Mouse (Mus musculus): ENCODE measurements around the gene Ugt1a7c. TPM values are rescaled to one million over a fixed set of nuclear protein-coding genes. Genes with fewer than 3 reads are reported as not detected.

Gene Ugt1a7c
- total and polyA plus RNA-seq, 2 experiments from 2014 or later, result 1.3 to 2.1 TPM

DNA sequence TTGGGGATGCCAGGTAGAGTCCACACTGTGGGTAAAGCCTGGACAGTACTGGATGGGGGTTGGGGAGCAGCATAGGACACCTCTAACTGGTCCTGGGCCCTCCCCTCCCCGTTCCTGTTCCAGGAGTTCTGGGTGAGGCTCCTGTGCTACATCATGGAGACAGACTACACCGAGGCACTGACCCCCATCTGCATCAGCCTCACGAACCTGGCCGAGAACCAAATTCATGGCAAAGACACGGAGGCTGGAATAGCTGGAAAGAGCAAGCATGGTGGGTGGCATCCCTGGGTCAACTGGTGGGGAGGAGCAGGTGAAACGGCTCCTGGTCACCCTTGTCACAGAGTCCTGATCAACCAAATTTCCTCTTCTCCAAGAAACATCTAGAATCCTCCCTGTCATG lies 143.9 kb downstream of the Ugt1a7c start:
- no peak overlapping the region for H3K27ac ChIP-seq
- H3K9me3 ChIP-seq (ENCODE audit: low read length), result peaks cover 97% of the 10 kb centered on the region
- no peaks in the 10 kb centered on the region for H3K4me1 ChIP-seq (ENCODE audit: insufficient read depth, low read length)
- H3K9ac ChIP-seq (replicated peaks; ENCODE audit: low read length), result no peak overlapping the region
- ATAC-seq, result 0 out of 2 replicates have a peak, but pooled peaks have one; percentile 10
- H3K36me3 ChIP-seq (ENCODE audit: insufficient read depth, low read length), result no peaks in the 10 kb centered on the region
- H3K4me2 ChIP-seq (ENCODE audit: low read depth, low read length), result no peak overlapping the region
- 75% methylated on average over 6 of the region's 6 CpGs for WGBS
- TF ChIP-seq CTCF (IDR thresholded peaks at IDR 0.05; ENCODE audit: low read depth), result no peak
- no peak overlapping the region for H3K4me3 ChIP-seq (ENCODE audit: low read length)
- no peaks in the 10 kb centered on the region for H3K27me3 ChIP-seq (ENCODE audit: insufficient read depth, low read length)
- no peak for DNase-seq (ENCODE audit: low spot score)

DNA sequence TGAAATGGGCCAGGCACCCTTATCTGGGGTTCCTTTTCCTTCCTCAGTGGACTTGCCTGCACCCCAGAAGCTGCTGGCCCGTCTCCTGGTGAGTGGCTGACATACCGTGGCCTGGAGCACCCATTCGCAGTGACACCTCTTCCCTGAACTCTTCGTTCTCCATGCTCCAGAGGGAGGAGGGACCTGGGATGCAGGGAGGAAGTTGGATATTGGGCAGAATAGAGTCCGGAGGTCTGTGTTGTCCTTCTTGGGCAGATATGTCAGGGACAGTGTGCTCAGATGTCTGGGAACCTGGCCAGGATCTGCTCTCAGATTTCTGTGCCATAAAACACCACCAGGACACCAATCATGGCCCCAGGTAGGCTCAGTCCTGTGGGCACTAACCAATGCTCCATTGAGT lies 145.2 kb downstream of the Ugt1a7c start:
- no peaks in the 10 kb centered on the region for H3K27me3 ChIP-seq (ENCODE audit: insufficient read depth, low read length)
- TF ChIP-seq CTCF (IDR thresholded peaks at IDR 0.05; ENCODE audit: low read depth), result no peak

DNA sequence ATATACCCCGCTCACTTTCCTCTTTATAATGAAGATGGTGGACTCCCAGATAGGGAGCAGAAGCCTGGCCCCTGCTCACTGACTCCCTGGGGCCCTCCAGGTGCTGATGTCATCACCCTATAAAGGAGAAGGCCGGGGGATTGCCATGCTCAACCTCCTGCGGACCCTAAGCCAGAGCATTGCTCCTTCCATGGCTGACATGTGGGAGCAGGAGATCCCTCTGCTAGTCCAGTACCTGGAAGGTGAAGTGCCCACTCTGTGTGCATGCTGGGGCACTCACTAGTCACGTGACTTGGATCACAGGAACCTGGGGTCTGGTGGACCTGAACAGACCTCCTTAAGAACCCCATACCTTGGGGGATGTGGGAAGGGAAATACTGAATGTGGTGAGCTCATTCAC lies 145.7 kb downstream of the Ugt1a7c start:
- ATAC-seq (no peak), DNase-seq (ENCODE audit: low spot score) (no peak)
- Histone ChIP-seq H3K4me1 (ENCODE audit: insufficient read depth, low read length) (no peaks in the 10 kb centered on the region), H3K9ac (replicated peaks; ENCODE audit: low read length) (no peak overlapping the region), H3K27me3 (ENCODE audit: insufficient read depth, low read length) (no peaks in the 10 kb centered on the region), H3K4me2 (ENCODE audit: low read depth, low read length) (no peak overlapping the region), H3K27ac (no peak overlapping the region), H3K9me3 (ENCODE audit: low read length) (peaks cover 97% of the 10 kb centered on the region), H3K36me3 (ENCODE audit: insufficient read depth, low read length) (no peaks in the 10 kb centered on the region), H3K4me3 (ENCODE audit: low read length) (no peak overlapping the region)
- 71% methylated on average over 4 of the region's 4 CpGs for WGBS
- TF ChIP-seq CTCF (IDR thresholded peaks at IDR 0.05; ENCODE audit: low read depth), result no peak

More for the DNA sequence above, 145.2 kb downstream of the Ugt1a7c start:
- H3K36me3 ChIP-seq (ENCODE audit: insufficient read depth, low read length), result no peaks in the 10 kb centered on the region
- WGBS, result 75% methylated on average over 5 of the region's 5 CpGs
- no peak overlapping the region for H3K4me3 ChIP-seq (ENCODE audit: low read length)
- H3K9ac ChIP-seq (replicated peaks; ENCODE audit: low read length), result no peak overlapping the region
- no peaks in the 10 kb centered on the region for H3K4me1 ChIP-seq (ENCODE audit: insufficient read depth, low read length)
- no peak for DNase-seq (ENCODE audit: low spot score)
- H3K4me2 ChIP-seq (ENCODE audit: low read depth, low read length), result no peak overlapping the region
- H3K9me3 ChIP-seq (ENCODE audit: low read length), result peaks cover 97% of the 10 kb centered on the region
- no peak for ATAC-seq
- H3K27ac ChIP-seq, result no peak overlapping the region

DNA sequence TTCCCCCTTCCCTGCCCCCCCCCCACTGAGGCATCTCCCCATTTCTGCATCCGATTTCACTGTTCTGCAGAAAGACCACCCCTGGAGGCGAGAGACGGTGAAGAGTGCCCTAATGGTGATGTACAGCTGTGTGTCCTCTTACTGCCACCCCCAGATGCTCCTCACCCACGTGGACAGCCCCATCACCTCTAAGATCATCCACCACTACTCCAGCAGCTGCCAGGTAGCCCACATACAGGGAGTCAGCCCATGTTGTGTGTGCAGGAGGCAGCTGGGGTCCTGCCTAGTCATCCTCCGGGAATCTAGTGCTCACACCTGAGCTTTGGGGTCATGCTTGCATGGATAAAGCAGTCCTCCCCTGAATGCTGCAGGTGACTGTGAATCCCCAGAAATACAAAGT lies 149.0 kb downstream of the Ugt1a7c start:
- Histone ChIP-seq H3K4me3 (ENCODE audit: low read length) (no peak overlapping the region), H3K9ac (replicated peaks; ENCODE audit: low read length) (no peak overlapping the region), H3K4me2 (ENCODE audit: low read depth, low read length) (no peak overlapping the region), H3K4me1 (ENCODE audit: insufficient read depth, low read length) (no peaks in the 10 kb centered on the region), H3K27ac (no peak overlapping the region), H3K9me3 (ENCODE audit: low read length) (peaks cover 99% of the 10 kb centered on the region), H3K27me3 (ENCODE audit: insufficient read depth, low read length) (no peaks in the 10 kb centered on the region), H3K36me3 (ENCODE audit: insufficient read depth, low read length) (no peaks in the 10 kb centered on the region)
- 63% methylated on average over 5 of the region's 5 CpGs for WGBS
- no peak for TF ChIP-seq CTCF (IDR thresholded peaks at IDR 0.05; ENCODE audit: low read depth)
- DNase-seq (ENCODE audit: low spot score) (no peak), ATAC-seq (no peak)

DNA sequence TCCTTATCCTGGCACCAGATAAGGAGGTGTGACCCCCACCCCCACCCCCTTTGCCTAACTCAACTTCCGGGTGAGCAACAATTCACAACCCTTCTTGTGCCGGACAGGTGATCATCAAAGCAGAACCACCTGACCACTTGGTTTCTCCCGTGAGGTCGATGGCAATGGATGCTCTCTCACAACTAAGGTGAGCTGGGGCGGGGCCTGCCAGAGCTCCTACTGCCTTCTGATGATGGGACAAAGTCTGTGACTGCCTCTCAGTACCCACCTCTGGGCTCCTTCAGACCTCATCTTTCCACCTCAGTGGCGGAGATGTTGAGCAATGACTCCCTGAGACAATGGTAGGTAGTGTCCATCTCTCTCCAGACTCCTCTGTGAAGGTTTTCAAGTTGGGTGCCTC lies 151.0 kb downstream of the Ugt1a7c start:
- no peak for TF ChIP-seq CTCF (IDR thresholded peaks at IDR 0.05; ENCODE audit: low read depth)
- Histone ChIP-seq H3K36me3 (ENCODE audit: insufficient read depth, low read length) (no peaks in the 10 kb centered on the region), H3K4me3 (ENCODE audit: low read length) (no peak overlapping the region), H3K4me1 (ENCODE audit: insufficient read depth, low read length) (no peaks in the 10 kb centered on the region), H3K27ac (no peak overlapping the region), H3K27me3 (ENCODE audit: insufficient read depth, low read length) (no peaks in the 10 kb centered on the region), H3K9me3 (ENCODE audit: low read length) (peaks cover 99% of the 10 kb centered on the region), H3K9ac (replicated peaks; ENCODE audit: low read length) (no peak overlapping the region), H3K4me2 (ENCODE audit: low read depth, low read length) (no peak overlapping the region)
- 78% methylated on average over 6 of the region's 6 CpGs for WGBS
- ATAC-seq (no peak), DNase-seq (ENCODE audit: low spot score) (no peak)

DNA sequence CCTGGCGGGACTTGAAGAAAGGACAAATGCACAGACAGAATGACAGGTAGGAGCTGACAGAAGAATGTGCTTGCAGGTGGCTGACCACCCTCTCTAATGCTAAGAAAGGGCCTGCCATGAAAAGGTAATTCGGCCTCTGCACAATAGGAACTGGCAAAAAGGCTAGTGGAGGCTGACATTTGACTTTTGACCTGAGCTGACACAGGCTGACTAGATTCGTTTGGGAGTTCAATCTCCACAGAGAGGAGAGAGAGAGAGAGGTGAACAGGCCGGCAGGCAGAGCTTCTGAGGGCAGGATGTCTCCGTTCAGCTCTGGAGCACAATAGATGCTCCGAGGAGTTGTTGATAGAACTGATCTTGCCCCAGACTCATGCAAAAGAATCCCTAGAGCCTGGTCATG lies 151.5 kb downstream of the Ugt1a7c start:
- Histone ChIP-seq H3K27me3 (ENCODE audit: insufficient read depth, low read length) (no peaks in the 10 kb centered on the region), H3K36me3 (ENCODE audit: insufficient read depth, low read length) (no peaks in the 10 kb centered on the region), H3K27ac (no peak overlapping the region), H3K4me3 (ENCODE audit: low read length) (no peak overlapping the region), H3K9me3 (ENCODE audit: low read length) (peaks cover 98% of the 10 kb centered on the region), H3K9ac (replicated peaks; ENCODE audit: low read length) (no peak overlapping the region), H3K4me2 (ENCODE audit: low read depth, low read length) (no peak overlapping the region), H3K4me1 (ENCODE audit: insufficient read depth, low read length) (no peaks in the 10 kb centered on the region)
- no peak for ATAC-seq
- no peak for TF ChIP-seq CTCF (IDR thresholded peaks at IDR 0.05; ENCODE audit: low read depth)
- DNase-seq (ENCODE audit: low spot score), result no peak
- WGBS, result 44% methylated on average over 6 of the region's 6 CpGs

DNA sequence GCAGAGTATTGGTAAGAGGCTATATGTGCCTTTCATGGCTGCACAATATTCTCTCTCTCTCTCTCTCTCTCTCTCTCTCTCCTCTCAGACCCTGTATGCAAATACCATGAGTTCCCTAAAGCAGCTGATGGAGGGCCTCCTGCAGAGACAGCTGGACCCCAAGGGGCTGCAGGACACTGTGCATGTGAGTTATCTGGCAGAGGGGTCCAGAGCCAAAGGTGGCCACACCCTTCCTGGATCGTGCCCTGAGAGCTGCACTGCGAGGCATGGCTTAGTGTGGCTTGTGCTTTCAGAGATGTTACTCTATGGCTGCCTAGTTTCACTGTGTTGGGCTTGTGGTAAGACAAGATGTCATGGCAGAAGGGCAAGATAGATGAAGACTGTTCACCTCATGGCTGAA lies 152.8 kb downstream of the Ugt1a7c start:
- Histone ChIP-seq H3K36me3 (ENCODE audit: insufficient read depth, low read length) (no peaks in the 10 kb centered on the region), H3K4me1 (ENCODE audit: insufficient read depth, low read length) (no peaks in the 10 kb centered on the region)
- 46% methylated on average over 2 of the region's 2 CpGs for whole genome bisulfite sequencing

More for the DNA sequence above, 152.8 kb downstream of the Ugt1a7c start:
- Histone ChIP-seq H3K4me3 (ENCODE audit: low read length) (no peak overlapping the region), H3K27ac (no peak overlapping the region), H3K9me3 (ENCODE audit: low read length) (peaks cover 94% of the 10 kb centered on the region), H3K4me2 (ENCODE audit: low read depth, low read length) (no peak overlapping the region), H3K9ac (replicated peaks; ENCODE audit: low read length) (no peak overlapping the region), H3K27me3 (ENCODE audit: insufficient read depth, low read length) (no peaks in the 10 kb centered on the region)
- ATAC-seq (no peak), DNase-seq (ENCODE audit: low spot score) (no peak)
- TF ChIP-seq CTCF (IDR thresholded peaks at IDR 0.05; ENCODE audit: low read depth), result no peak
